Mouse (Mus musculus): ENCODE results near the gene Fbxo10. TPM values are rescaled to one million over a fixed set of nuclear protein-coding genes. Genes with fewer than 3 reads are reported as not detected.
A peak's percentile ranks its signal among the peaks of the same experiment; 100 is the strongest.
"Not testable (repeated sequence)": the region's sequence is repeated elsewhere in the genome, so short reads cannot be mapped to it uniquely, and the experiment has no call there.

The Fbxo10 gene
- polyA plus RNA-seq (2017; shearing (Covaris generic)): 1 to 10 TPM in 1 of 3 experiments, under 1 TPM in 2; 0.24 to 1.3 (median 0.80) TPM

GRCm38 (mm10) chr4:45084021-45084894 lies at the start of gene Fbxo10:
Fbxo10 (minus strand) TSS chr4:45084604.
- ATAC-seq: peak; percentile 89

- ATAC-seq: no peak
Observed at GRCm38 (mm10) chr4:45131021-45131420, 46.6 kb upstream of the Fbxo10 start.

- no peak for ATAC-seq
Observed at GRCm38 (mm10) chr4:45121311-45121710, 36.9 kb upstream of the Fbxo10 start.

GRCm38 (mm10) chr4:45108456-45109110 lies 24.2 kb upstream of the Fbxo10 start:
- ATAC-seq: no peak

GRCm38 (mm10) chr4:45107601-45108277 lies 23.3 kb upstream of the Fbxo10 start, which contains the start of gene Tomm5:
Tomm5 (minus strand) TSS chr4:45108114.
- peak; percentile 100 for ATAC-seq

GRCm38 (mm10) chr4:45107066-45107465 lies 22.7 kb upstream of the Fbxo10 start:
- ATAC-seq: no peak

GRCm38 (mm10) chr4:45106409-45106808 lies 22.0 kb upstream of the Fbxo10 start:
- no peak for ATAC-seq

- peak; percentile 85 for ATAC-seq
Observed at GRCm38 (mm10) chr4:45097198-45097872, 12.9 kb upstream of the Fbxo10 start.

GRCm38 (mm10) chr4:45084895-45085290 lies 489 bp upstream of the Fbxo10 start:
- no peak for ATAC-seq

- no peak for ATAC-seq
Observed at GRCm38 (mm10) chr4:45083487-45083886, 917 bp downstream of the Fbxo10 start.

- ATAC-seq: no peak
Observed at GRCm38 (mm10) chr4:45082951-45083350, 1.5 kb downstream of the Fbxo10 start.

GRCm38 (mm10) chr4:45081041-45081440 lies 3.4 kb downstream of the Fbxo10 start:
- not testable (repeated sequence) for ATAC-seq

- no peak for ATAC-seq
Observed at GRCm38 (mm10) chr4:45073544-45073943, 10.9 kb downstream of the Fbxo10 start.

GRCm38 (mm10) chr4:45072261-45072973 lies 12.0 kb downstream of the Fbxo10 start:
- no peak for ATAC-seq

GRCm38 (mm10) chr4:45067742-45068141 lies 16.7 kb downstream of the Fbxo10 start:
- ATAC-seq: no peak

GRCm38 (mm10) chr4:45066036-45066730 lies 18.2 kb downstream of the Fbxo10 start:
- no peak for ATAC-seq

GRCm38 (mm10) chr4:45064577-45064976 lies 19.8 kb downstream of the Fbxo10 start:
- ATAC-seq: no peak

GRCm38 (mm10) chr4:45063836-45064235 lies 20.6 kb downstream of the Fbxo10 start:
- not testable (repeated sequence) for ATAC-seq

- ATAC-seq: no peak
Observed at GRCm38 (mm10) chr4:45055451-45055850, 29.0 kb downstream of the Fbxo10 start.

GRCm38 (mm10) chr4:45054862-45055261 lies 29.5 kb downstream of the Fbxo10 start:
- ATAC-seq: no peak

GRCm38 (mm10) chr4:45047956-45048355 lies 36.4 kb downstream of the Fbxo10 start:
- no peak for ATAC-seq
